Mouse (Mus musculus) urinary bladder, adult 2 months (tissue): ENCODE measurements around the gene Pitx1. TPM values are rescaled to one million over a fixed set of nuclear protein-coding genes. Genes with fewer than 3 reads are reported as not detected.

Experiments
- DNase-seq: peaks from one replicate; pipeline ENCODE4 v3.0.0; 2022; ENCODE audit warnings: low spot score
- polyA plus RNA-seq: library from polyadenylated mRNA; depleted of rRNA; stranded (reverse); fragments of >200 nt; gene quantifications from 2 replicates; pipeline ENCODE4 v1.2.3, GENCODE M21; 2012; rRNA removed

Gene Pitx1
- polyA plus RNA-seq, result 64.7 and 83.9 TPM in 2 replicates

DNA sequence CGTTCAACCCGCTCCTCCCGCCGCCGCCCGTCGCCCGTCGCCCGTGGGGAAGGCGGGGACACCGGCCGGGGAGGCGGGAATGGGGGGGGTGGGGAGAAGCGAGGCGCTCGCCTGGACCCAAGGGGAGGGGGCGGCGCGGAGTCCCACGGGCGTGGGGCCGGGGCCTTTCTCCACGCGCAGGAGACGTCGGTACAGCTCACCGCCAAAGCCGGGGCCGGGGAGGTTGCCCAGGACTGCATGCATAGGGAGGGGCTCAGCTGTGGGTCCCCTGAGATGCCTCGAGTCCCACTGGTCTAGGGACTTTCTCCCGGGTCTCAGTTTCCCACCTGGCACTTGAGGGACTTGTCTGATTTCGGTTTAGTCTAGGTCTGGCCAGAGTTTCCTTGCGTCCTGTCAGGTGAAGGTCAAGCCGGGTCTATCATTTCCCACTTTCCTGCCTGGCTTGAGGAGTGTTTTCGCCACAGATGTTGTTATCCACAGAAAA is at the start of gene Pitx1:
Gene Pitx1, minus strand, starts transcription at position 51 of the 484 bp plus-strand sequence.
- DNase-seq, result no peak

GRCm38 (mm10) chr13:55881431-55882202 is 45.6 kb upstream of the Pitx1 start:
- no peak for DNase-seq

DNA sequence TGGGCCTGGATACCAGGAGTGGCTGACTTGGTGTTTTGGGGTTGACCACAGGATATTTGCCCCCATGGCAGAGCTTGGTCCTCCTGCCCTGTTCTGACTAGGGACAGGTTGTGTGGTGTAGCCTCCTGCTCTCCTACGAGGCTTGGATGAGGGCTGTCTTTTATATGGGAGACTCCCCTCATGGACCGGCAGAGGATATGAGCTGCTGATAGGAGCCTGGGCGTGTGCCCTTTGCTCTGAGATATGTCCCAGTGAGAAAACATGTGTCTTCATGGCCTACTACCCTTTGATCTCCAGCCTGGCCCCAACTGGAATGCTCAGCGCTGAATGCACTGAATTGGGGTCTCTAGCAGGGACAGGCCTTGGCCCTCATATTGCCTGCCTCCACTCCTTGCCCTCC is 42.4 kb upstream of the Pitx1 start:
- no peak for DNase-seq

- no peak for DNase-seq
Measured at GRCm38 (mm10) chr13:55871410-55871809, 35.4 kb upstream of the Pitx1 start.

- no peak for DNase-seq
Measured at GRCm38 (mm10) chr13:55870001-55870400, 34.0 kb upstream of the Pitx1 start.

DNA sequence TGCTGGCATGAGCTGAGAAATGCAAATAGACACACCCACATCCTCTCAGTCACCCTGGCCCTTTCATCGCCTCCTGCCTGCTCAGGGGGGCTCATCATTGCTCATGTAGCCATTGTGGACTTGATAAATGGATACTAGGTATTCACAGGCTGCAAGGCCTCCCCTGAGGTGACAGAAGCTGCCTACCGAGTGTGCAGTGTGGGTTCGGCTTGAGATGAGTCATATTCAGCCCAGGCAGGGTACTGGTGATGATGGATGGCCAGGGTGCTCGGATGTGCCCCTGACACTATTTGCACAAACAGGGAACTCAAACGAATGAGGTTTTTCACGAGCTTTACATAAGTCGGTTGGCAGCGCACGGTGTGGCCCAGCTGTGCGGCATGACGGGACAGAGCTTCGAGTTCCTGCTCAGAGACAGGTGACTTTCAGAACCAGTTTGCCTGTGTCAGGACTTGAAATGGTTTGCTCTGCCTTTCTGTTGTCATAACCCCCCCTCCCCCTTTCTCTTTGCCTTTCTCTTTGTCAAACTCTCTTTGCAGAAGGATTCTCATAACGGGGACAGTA is 31.6 kb upstream of the Pitx1 start:
- no peak for DNase-seq

- DNase-seq, result no peak
Measured at GRCm38 (mm10) chr13:55860483-55860882, 24.5 kb upstream of the Pitx1 start.

GRCm38 (mm10) chr13:55858463-55858862 is 22.5 kb upstream of the Pitx1 start:
- DNase-seq, result no peak

- DNase-seq, result no peak
Measured at GRCm38 (mm10) chr13:55855793-55856192, 19.8 kb upstream of the Pitx1 start.

DNA sequence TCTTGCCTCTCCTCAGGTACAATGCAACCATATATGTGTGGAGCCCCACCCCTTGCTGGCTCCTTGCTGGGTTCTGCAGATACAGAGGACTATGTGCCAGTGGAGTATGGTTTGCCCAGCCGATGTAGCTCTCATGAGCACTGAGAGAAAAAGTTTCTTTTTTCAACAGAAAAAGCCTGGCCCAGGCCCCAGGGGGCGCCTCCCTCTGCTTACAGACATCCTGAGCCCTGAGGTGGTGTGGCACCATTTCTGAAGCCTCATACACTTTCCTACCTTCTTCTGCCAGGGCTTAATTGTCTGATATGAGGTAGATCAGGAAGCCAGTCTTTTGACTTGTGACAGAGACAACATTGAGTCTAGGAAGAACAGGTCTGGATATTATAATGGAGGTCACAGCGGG is 16.2 kb upstream of the Pitx1 start:
- DNase-seq, result no peak

DNA sequence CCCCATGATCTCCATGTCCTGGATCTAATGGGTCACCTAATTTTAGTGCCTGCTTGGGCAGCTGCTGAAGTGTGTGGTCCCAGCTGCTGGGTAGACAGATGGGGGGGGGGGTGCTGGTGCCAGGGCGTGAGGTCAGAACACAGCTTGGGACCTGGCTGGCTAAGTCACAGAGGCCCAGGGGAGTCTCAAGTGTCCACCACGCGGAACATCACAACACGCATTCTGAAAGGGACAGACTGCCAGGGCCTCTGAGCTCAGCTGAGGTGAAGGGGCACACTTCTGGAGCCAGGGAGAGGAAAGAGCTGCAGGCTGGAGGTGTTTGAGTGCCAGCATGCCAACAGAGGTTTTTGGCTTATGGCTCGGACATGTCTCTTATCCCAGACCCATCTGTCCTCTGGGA is 14.7 kb upstream of the Pitx1 start:
- DNase-seq, result no peak

DNA sequence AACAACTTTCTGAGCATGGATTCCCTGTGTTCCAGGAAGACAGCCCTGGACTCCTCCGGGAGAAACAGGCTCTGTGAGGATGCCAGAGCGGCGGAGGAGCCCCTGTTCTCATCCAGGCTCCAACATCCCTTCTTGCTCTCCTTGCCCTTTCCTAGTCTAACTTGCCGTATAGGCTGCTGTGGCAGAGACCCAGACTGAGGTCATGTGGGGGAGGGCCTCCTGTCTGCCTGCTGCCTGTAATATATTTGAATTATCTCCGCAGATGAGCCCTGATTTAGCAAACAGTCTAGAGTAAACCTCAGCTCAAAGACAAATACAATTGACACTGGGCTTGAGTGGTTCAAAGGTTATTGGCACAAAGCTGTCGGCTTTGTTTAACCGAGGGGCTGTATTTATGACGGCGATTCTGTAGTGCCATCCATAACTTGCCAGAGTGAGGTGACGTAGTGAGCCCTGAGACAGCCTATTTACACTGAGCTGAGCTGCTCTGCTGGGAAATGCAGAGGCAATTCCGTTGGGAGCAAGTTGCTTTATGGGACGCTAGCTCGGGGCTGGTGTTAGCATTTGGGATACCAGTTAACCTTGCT is 12.7 kb upstream of the Pitx1 start:
- DNase-seq, result no peak

- no peak for DNase-seq
Measured at GRCm38 (mm10) chr13:55847805-55848204, 11.8 kb upstream of the Pitx1 start.

- no peak for DNase-seq
Measured at GRCm38 (mm10) chr13:55843700-55844099, 7.7 kb upstream of the Pitx1 start.

- no peak for DNase-seq
Measured at GRCm38 (mm10) chr13:55840223-55840622, 4.2 kb upstream of the Pitx1 start.

DNA sequence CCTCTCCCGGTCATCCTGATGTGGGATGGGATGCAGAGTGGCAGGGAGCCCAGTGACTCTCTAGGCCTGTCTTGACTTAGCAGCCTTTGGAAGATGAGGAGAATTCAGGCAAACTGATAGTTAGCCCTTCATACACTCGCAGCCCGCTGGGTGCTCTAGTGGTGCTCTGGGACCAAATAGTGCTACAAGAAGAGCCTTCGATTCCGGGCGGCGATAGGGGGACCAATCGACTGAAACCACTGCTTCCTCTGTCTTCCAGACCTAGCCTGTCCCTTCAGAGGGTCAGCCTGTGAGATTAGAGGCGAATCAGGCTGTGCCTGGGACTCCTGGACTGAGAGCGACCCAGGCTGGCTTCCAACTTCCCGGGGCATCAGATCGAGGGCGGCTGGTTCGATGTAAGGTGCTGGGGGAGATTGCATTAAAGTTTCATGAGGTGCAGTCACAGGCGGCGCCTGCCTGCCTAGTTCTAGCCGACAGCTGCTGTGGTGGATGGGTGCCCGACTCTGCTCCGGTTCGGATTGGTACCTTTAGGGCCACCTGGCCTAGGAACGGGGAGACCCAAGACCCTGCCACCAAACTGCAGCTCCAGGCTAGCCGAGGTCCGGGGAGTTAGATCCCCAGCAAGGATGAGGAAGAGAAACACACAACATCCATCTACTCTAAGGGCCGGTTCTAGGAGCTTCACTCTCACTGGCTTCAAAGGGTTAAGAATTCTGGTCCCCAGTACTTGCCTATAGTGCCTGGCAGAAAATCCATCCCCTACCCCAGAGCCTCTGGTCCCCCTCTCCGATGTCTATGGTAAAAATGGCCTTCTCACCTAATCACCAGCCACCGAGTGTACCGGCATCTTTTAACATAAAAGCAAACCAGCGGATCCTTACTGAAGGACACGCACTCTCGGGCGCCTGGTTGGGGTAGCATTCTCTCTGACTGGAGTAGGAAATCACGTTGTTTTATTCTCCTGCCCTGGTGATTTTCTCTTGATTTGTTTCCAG is 1.1 kb upstream of the Pitx1 start:
- DNase-seq, result no peak

- no peak for DNase-seq
Measured at GRCm38 (mm10) chr13:55835548-55836097, 369 bp downstream of the Pitx1 start.

- no peak for DNase-seq
Measured at GRCm38 (mm10) chr13:55834667-55835066, 1.3 kb downstream of the Pitx1 start.

- DNase-seq, result no peak
Measured at GRCm38 (mm10) chr13:55833921-55834320, 2.1 kb downstream of the Pitx1 start.

- no peak for DNase-seq
Measured at GRCm38 (mm10) chr13:55832602-55833001, 3.4 kb downstream of the Pitx1 start.

DNA sequence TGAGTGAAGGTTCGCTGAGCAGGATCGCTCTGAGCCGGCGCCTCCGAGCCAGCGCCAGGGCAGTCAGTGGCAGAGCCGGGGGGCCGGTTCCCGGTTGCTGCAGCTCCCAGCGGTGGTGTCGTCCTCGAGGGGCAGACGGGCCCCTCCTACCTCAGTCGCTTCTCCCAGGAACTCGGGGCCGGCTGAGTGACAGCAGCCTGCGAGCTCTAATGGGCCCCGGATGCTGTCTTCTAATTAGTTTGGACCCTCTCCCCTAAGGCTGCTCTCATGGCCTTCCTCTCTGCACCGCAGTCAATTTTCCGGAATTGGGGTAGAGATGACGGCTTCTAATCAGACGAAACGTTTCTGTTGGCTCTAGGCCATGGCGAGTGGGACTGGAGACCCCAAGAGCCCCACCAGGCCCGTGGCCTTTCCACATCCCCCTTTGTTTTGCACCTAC is 4.3 kb downstream of the Pitx1 start:
- DNase-seq, result no peak
